Comparison of ENCODE assay signal across 35 mouse cellular contexts in genomic region chr17:32998492-32998891, GRCm38 (mm10).
"Had no signal": no experiment of that assay in that cellular context is flagged by ENCODE, and none has a peak within 500 bp of the region (broad histone marks: within the 10 kb centered on the region; RNA-seq: fewer than 3 reads in every experiment).

No protein-coding gene starts in this region.

- H3K27ac ChIP-seq: heart, embryonic 10.5 days; heart, embryonic 13.5 days; heart, embryonic 15.5 days; hindbrain, embryonic 10.5 days; hindbrain, embryonic 12.5 days; hindbrain, embryonic 13.5 days; hindbrain, embryonic 14.5 days; hindbrain, embryonic 15.5 days; hindbrain, postnatal 0 days; intestine, embryonic 15.5 days; kidney, embryonic 15.5 days; kidney, postnatal 0 days; layer of hippocampus, adult 2 months had no signal

- H3K4me2 ChIP-seq: heart, embryonic 11.5 days; heart, embryonic 12.5 days; heart, embryonic 13.5 days; heart, embryonic 15.5 days; hindbrain, embryonic 12.5 days; hindbrain, embryonic 13.5 days; hindbrain, embryonic 14.5 days; hindbrain, embryonic 15.5 days; intestine, embryonic 15.5 days; kidney, embryonic 15.5 days had no signal

- H3K9me3 ChIP-seq: heart, embryonic 10.5 days; intestine, embryonic 15.5 days had no signal

- ATAC-seq: hindbrain, embryonic 16.5 days; hindbrain, postnatal 0 days; inflammation-experienced regulatory T-cells, adult 6 months; intestine, embryonic 15.5 days; intestine, embryonic 16.5 days; intestine, postnatal 0 days had no signal

- H3K4me3 ChIP-seq: heart, embryonic 10.5 days; heart, embryonic 12.5 days; heart, embryonic 13.5 days; heart, embryonic 15.5 days; hindbrain, embryonic 10.5 days; hindbrain, embryonic 12.5 days; hindbrain, embryonic 13.5 days; hindbrain, embryonic 15.5 days; intestine, embryonic 15.5 days; kidney, embryonic 15.5 days; layer of hippocampus, adult 2 months had no signal

- DNase-seq: heart, postnatal 10 days; heart, postnatal 14 days; heart, postnatal 36 days; heart, postnatal 4 days; kidney, adult 11 months; kidney, adult 18-20 months; kidney, adult 2 months; kidney, adult 8-10 months; kidney, adult 9 months; kidney, postnatal 10 days; kidney, postnatal 14 days; kidney, postnatal 25 days; kidney, postnatal 36 days; kidney, postnatal 4 days; layer of hippocampus, adult 9-11 months; layer of hippocampus, postnatal 36 days had no signal

- H3K27me3 ChIP-seq: heart, embryonic 12.5 days; heart, embryonic 13.5 days; heart, embryonic 15.5 days; hindbrain, embryonic 12.5 days; hindbrain, embryonic 13.5 days; hindbrain, embryonic 15.5 days; intestine, embryonic 15.5 days; kidney, embryonic 15.5 days had no signal

- H3K9ac ChIP-seq: heart, embryonic 12.5 days; heart, embryonic 13.5 days; heart, embryonic 15.5 days; hindbrain, embryonic 12.5 days; hindbrain, embryonic 13.5 days; hindbrain, embryonic 14.5 days; hindbrain, embryonic 15.5 days; intestine, embryonic 15.5 days; kidney, embryonic 15.5 days had no signal
